Mouse (Mus musculus): ENCODE data around the gene Tmem217. TPM values are rescaled to one million over a fixed set of nuclear protein-coding genes. Genes with fewer than 3 reads are reported as not detected.

Gene Tmem217
- total and polyA plus RNA-seq, 3 experiments, result 2.5 to 4.5 TPM; not detected in 1

GRCm38 (mm10) chr17:29549543-29550428, 2.4 kb downstream of the Tmem217 start, which contains the start of the genes Gm17657 and Tbc1d22b (continued):
- TF ChIP-seq UBTF (IDR thresholded peaks at IDR 0.05; ENCODE audit: borderline replicate concordance, insufficient read depth, low read depth, low read length), result no peak
- no peak for TF ChIP-seq MAX (IDR thresholded peaks at IDR 0.05; ENCODE audit: low read length)
- TF ChIP-seq BHLHE40 (IDR thresholded peaks at IDR 0.05; ENCODE audit: borderline replicate concordance, low read depth, low read length), result no peak
- no peak for TF ChIP-seq ETS1 (IDR thresholded peaks at IDR 0.05; ENCODE audit: low read depth, low read length)

- peak; percentile 85 for DNase-seq (ENCODE audit: low read depth, low spot score)
- Histone ChIP-seq H3K9ac (ENCODE audit: control insufficient read depth, low read depth, low read length, poor library complexity, severe bottlenecking) (peak overlapping the region; percentile 39), H3K27ac (ENCODE audit: control insufficient read depth, low read depth, low read length) (peak overlapping the region; percentile 74)
Measured at GRCm38 (mm10) chr17:29548994-29549393, 3.2 kb downstream of the Tmem217 start.

GRCm38 (mm10) chr17:29548494-29548893, 3.7 kb downstream of the Tmem217 start:
- peak overlapping the region; percentile 39 for H3K9ac ChIP-seq (ENCODE audit: control insufficient read depth, low read depth, low read length, poor library complexity, severe bottlenecking)
- peak overlapping the region; percentile 74 for H3K27ac ChIP-seq (ENCODE audit: control insufficient read depth, low read depth, low read length)
- H3K9me3 ChIP-seq (replicated peaks; ENCODE audit: insufficient read depth, low read length), result no peaks in the 10 kb centered on the region
- DNase-seq (ENCODE audit: low read depth, low spot score), result peak; percentile 56
- peaks cover 14 to 19% of the 10 kb centered on the region in 2 experiments for H3K4me1 ChIP-seq (ENCODE audit: control insufficient read depth in 1 of 2, insufficient read depth in 2 of 2, low read length in 2 of 2)
- peaks cover 0 to 23% of the 10 kb centered on the region in 2 experiments; a peak in 2 of 4 replicates for H3K36me3 ChIP-seq (ENCODE audit: control insufficient read depth in 1 of 2, insufficient read depth in 2 of 2, low read length in 2 of 2)
- peaks cover 20% of the 10 kb centered on the region for H3K79me2 ChIP-seq (ENCODE audit: control insufficient read depth, insufficient read depth, low read length, poor library complexity)
- H3K27me3 ChIP-seq (ENCODE audit: control insufficient read depth in 1 of 2, insufficient read depth in 2 of 2, low read length in 2 of 2), result no peaks in the 10 kb centered on the region
- H3K4me3 ChIP-seq (ENCODE audit: control insufficient read depth in 1 of 2, insufficient read depth in 1 of 2, low read depth in 2 of 2, low read length in 2 of 2), result peak overlapping the region; percentile 37 to 99; a peak in 3 of 4 replicates
- TF ChIP-seq JUND (IDR thresholded peaks at IDR 0.05; ENCODE audit: low read depth, low read length) (peak; percentile 90; the same call in 1 of the 2 replicates), CHD1 (IDR thresholded peaks at IDR 0.05; ENCODE audit: low read depth, low read length) (no peak)

More at GRCm38 (mm10) chr17:29548994-29549393, 3.2 kb downstream of the Tmem217 start:
- peaks cover 0 to 23% of the 10 kb centered on the region in 2 experiments; a peak in 2 of 4 replicates for H3K36me3 ChIP-seq (ENCODE audit: control insufficient read depth in 1 of 2, insufficient read depth in 2 of 2, low read length in 2 of 2)
- no peaks in the 10 kb centered on the region for H3K9me3 ChIP-seq (replicated peaks; ENCODE audit: insufficient read depth, low read length)
- TF ChIP-seq GATA1 (IDR thresholded peaks at IDR 0.05; ENCODE audit: low read depth, low read length) (peak; percentile 41; the same call in 1 of the 2 replicates), MYB (IDR thresholded peaks at IDR 0.05; ENCODE audit: low read depth, low read length) (peak; percentile 92), ZC3H11A (IDR thresholded peaks at IDR 0.05; ENCODE audit: low read depth, low read length) (no peak), ZMIZ1 (IDR thresholded peaks at IDR 0.05; ENCODE audit: low read depth, low read length) (no peak), EP300 (IDR thresholded peaks at IDR 0.05; ENCODE audit: low read depth in 1 of 2, low read length in 2 of 2) (peak; percentile 64 to 85), MAZ (IDR thresholded peaks at IDR 0.05; ENCODE audit: low read depth, low read length) (no peak; the same call in 1 of the 2 replicates), MAX (IDR thresholded peaks at IDR 0.05; ENCODE audit: low read length) (peak; percentile 31; the same call in 1 of the 2 replicates), NELFE (IDR thresholded peaks at IDR 0.05; ENCODE audit: low read depth, low read length) (peak; percentile 49), POLR2AphosphoS2 (IDR thresholded peaks at IDR 0.05; ENCODE audit: low read length) (no peak), RCOR1 (IDR thresholded peaks at IDR 0.05; ENCODE audit: low read depth, low read length) (peak; percentile 42; the same call in 1 of the 2 replicates), MEF2A (IDR thresholded peaks at IDR 0.05; ENCODE audit: extremely low read depth, insufficient replicate concordance, low read depth, low read length, poor library complexity, severe bottlenecking) (no peak), UBTF (IDR thresholded peaks at IDR 0.05; ENCODE audit: borderline replicate concordance, insufficient read depth, low read depth, low read length) (0 out of 2 replicates have a peak, but pooled peaks have one; percentile 33), CHD1 (IDR thresholded peaks at IDR 0.05; ENCODE audit: low read depth, low read length) (0 out of 2 replicates have a peak, but pooled peaks have one; percentile 64), TBP (IDR thresholded peaks at IDR 0.05; ENCODE audit: low read depth, low read length) (no peak), ETS1 (IDR thresholded peaks at IDR 0.05; ENCODE audit: low read depth, low read length) (peak; percentile 83), TCF12 (IDR thresholded peaks at IDR 0.05; ENCODE audit: low read depth, low read length) (peak; percentile 58; the same call in 1 of the 2 replicates), SIN3A (IDR thresholded peaks at IDR 0.05; ENCODE audit: low read length) (peak; percentile 47; the same call in 1 of the 2 replicates)
- H3K4me3 ChIP-seq (ENCODE audit: control insufficient read depth in 1 of 2, insufficient read depth in 1 of 2, low read depth in 2 of 2, low read length in 2 of 2), result peak overlapping the region; percentile 47 to 99
- no peaks in the 10 kb centered on the region for H3K27me3 ChIP-seq (ENCODE audit: control insufficient read depth in 1 of 2, insufficient read depth in 2 of 2, low read length in 2 of 2)
- H3K4me1 ChIP-seq (ENCODE audit: control insufficient read depth in 1 of 2, insufficient read depth in 2 of 2, low read length in 2 of 2), result peaks cover 14 to 19% of the 10 kb centered on the region in 2 experiments
- peaks cover 20% of the 10 kb centered on the region for H3K79me2 ChIP-seq (ENCODE audit: control insufficient read depth, insufficient read depth, low read length, poor library complexity)
